In the genomic region with DNA sequence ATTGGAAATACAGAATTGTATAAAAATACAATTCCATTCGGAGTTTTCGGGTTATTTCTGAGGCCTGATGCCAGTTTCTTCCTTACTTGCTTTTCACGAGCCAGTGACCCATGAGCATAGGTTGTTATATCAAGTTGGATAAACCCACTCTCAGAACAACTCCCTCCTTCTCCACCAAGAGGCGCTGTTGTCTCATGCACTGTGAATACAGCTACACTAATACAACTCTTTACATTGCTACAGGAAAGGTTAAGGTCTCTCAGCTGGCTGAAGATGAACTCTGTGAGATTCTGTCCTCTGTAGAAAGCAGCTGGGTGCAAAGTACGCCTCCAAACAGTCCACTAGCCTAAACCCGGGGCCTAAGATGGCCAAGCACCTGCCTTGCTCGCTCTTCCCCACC, we compare ENCODE assay signal across 8 mouse cellular contexts. TPM values are rescaled to one million over a fixed set of nuclear protein-coding genes. Genes with fewer than 3 reads are reported as not detected.
DNase-seq lines count a peak whose midpoint lies in the region; ATAC-seq and TF ChIP-seq lines count a peak whose summit lies in the region.

No protein-coding gene starts in this region.

- H3K4me2 ChIP-seq in heart, embryonic 11.5 days = no peak overlapping the region
- H3K4me2 ChIP-seq in midbrain, postnatal 0 days (ENCODE audit: low read depth, low read length, poor library complexity, severe bottlenecking) = no peak overlapping the region

- no peak overlapping the region for H3K4me3 ChIP-seq in heart, embryonic 11.5 days (ENCODE audit: low read depth, low read length)
- H3K4me3 ChIP-seq in midbrain, postnatal 0 days (ENCODE audit: low read depth, low read length) = no peak overlapping the region

- in situ Hi-C loops in Patski (cut with MboI; ENCODE audit: low pct_unique_long_range_greater_than_20kb) = loop anchor here (10.0 kb wide), 1 partner anchor 205 kb away; a partner anchor contains a TSS

- no peak overlapping the region for H3K9ac ChIP-seq in heart, embryonic 11.5 days (ENCODE audit: low read depth, low read length)
- no peak overlapping the region for H3K9ac ChIP-seq in midbrain, postnatal 0 days (replicated peaks; ENCODE audit: low read length, poor library complexity, severe bottlenecking)

- peaks cover 6% of the 10 kb centered on the region for H3K27me3 ChIP-seq in heart, embryonic 11.5 days (ENCODE audit: control insufficient read depth, insufficient read depth, low read length)
- H3K27me3 ChIP-seq in Patski = no peaks in the 10 kb centered on the region
- H3K27me3 ChIP-seq in midbrain, postnatal 0 days (ENCODE audit: insufficient read depth, low read length) = no peaks in the 10 kb centered on the region

- H3K4me1 ChIP-seq in heart, embryonic 11.5 days (ENCODE audit: control insufficient read depth, insufficient read depth, low read length) = no peaks in the 10 kb centered on the region
- no peaks in the 10 kb centered on the region for H3K4me1 ChIP-seq in midbrain, postnatal 0 days (ENCODE audit: insufficient read depth, low read length)

- peak; percentile 80 for TF ChIP-seq CTCF in Patski (IDR thresholded peaks at IDR 0.05)
- peak; percentile 92 for TF ChIP-seq CTCF in midbrain, postnatal 0 days (IDR thresholded peaks at IDR 0.05)

- POLR2A ChIA-PET in Patski (lab: Charles Lee) = interaction anchor here (1.6 kb wide), 1 partner anchor 94 kb away, joined by 7 read pairs; no protein-coding TSS in a partner anchor

- no peak overlapping the region for H3K27ac ChIP-seq in heart, embryonic 11.5 days (ENCODE audit: low read depth, low read length)
- no peak overlapping the region for H3K27ac ChIP-seq in midbrain, postnatal 0 days (ENCODE audit: low read depth, low read length)

- ATAC-seq in heart, embryonic 11.5 days (replicated peaks; ENCODE audit: insufficient number of reproducible peaks, low FRiP score, low TSS enrichment) = no peak
- ATAC-seq in Patski = no peak
- ATAC-seq in midbrain, postnatal 0 days (ENCODE audit: low FRiP score) = no peak

- H3K9me3 ChIP-seq in heart, embryonic 11.5 days (replicated peaks; ENCODE audit: control insufficient read depth, low read length) = no peaks in the 10 kb centered on the region
- H3K9me3 ChIP-seq in midbrain, postnatal 0 days (ENCODE audit: low read length) = no peaks in the 10 kb centered on the region

- CTCF ChIA-PET in Patski (lab: Charles Lee) = interaction anchor here (1.0 to 2.8 kb wide), 19 partner anchors 10 to 377 kb away, joined by 3 to 90 read pairs (median 3); a partner anchor contains a TSS

- DNase-seq in heart, adult 8-10 months (ENCODE audit: low spot score) = peak; percentile 70
- peak; percentile 41 for DNase-seq in Patski (ENCODE audit: low read depth, low spot score)
- peak; percentile 79 for DNase-seq in embryo, embryonic 10.5 days (ENCODE audit: low spot score)
- DNase-seq in hindlimb bud, embryonic 11.5 days (ENCODE audit: extremely low spot score, low read depth, low spot score) = peak; percentile 41
- DNase-seq in left cerebral cortex, postnatal 25 days (ENCODE audit: low spot score in 2 of 2) = peak; percentile 71 to 89
- DNase-seq in midbrain, postnatal 0 days (ENCODE audit: low spot score) = peak; percentile 84
- DNase-seq in thymus, postnatal 14 days = peak; percentile 61

- WGBS in heart, embryonic 11.5 days (ENCODE audit: insufficient replicate concordance) = 54% methylated on average over 7 of the region's 7 CpGs
- 55% methylated on average over 7 of the region's 7 CpGs for WGBS in midbrain, postnatal 0 days

- intact Hi-C loops in left cerebral cortex, postnatal 25 days (cut with DNase I) = loop anchor here (1.0 to 5.0 kb wide), 3 partner anchors 94 to 368 kb away; a partner anchor contains a TSS

- H3K36me3 ChIP-seq in heart, embryonic 11.5 days (ENCODE audit: control insufficient read depth, insufficient read depth, low read length) = no peaks in the 10 kb centered on the region
- no peaks in the 10 kb centered on the region for H3K36me3 ChIP-seq in midbrain, postnatal 0 days (ENCODE audit: insufficient read depth, low read length)

RNA-seq across cellular contexts. Expression of a gene that starts 8.6 kb away (rescaled TPM):
- total RNA-seq in heart, adult 8-10 months (2022) = 10 to 100 TPM; 37.7 to 48.5 (median 38.6) TPM
- not detected in 2 replicates for polyA plus RNA-seq in heart, embryonic 11.5 days (2014; fragmentation: Nextera tagmentation; extraction: Ambion mirVana)
- polyA plus RNA-seq in Patski (2021) = not detected
- total RNA-seq in left cerebral cortex, postnatal 25 days (2021) = 1 to 10 TPM; 3.6 to 3.7 TPM
- total RNA-seq in midbrain, postnatal 0 days (2014; rRNA removed) = 1.3 TPM in 2 replicates
- polyA plus RNA-seq in midbrain, postnatal 0 days (2015; fragmentation: Nextera tagmentation; extraction: Ambion mirVana) = 3.7 and 4.9 TPM in 2 replicates

RNA-seq across cellular contexts. Expression of a gene that starts 46.3 kb away (rescaled TPM):
- 10 to 100 TPM; 25.0 to 27.2 (median 27.0) TPM for total RNA-seq in heart, adult 8-10 months (2022)
- 90.1 and 100.0 TPM in 2 replicates for polyA plus RNA-seq in heart, embryonic 11.5 days (2014; fragmentation: Nextera tagmentation; extraction: Ambion mirVana)
- polyA plus RNA-seq in Patski (2021) = 53.2 TPM
- total RNA-seq in left cerebral cortex, postnatal 25 days (2021) = 10 to 100 TPM; 39.3 to 43.1 TPM
- total RNA-seq in midbrain, postnatal 0 days (2014; rRNA removed) = 21.4 and 36.7 TPM in 2 replicates
- 59.3 and 61.1 TPM in 2 replicates for polyA plus RNA-seq in midbrain, postnatal 0 days (2015; fragmentation: Nextera tagmentation; extraction: Ambion mirVana)

RNA-seq across cellular contexts. Expression of a gene that starts 46.3 kb away (rescaled TPM):
- 10 to 100 TPM; 39.8 to 46.0 (median 43.6) TPM for total RNA-seq in heart, adult 8-10 months (2022)
- polyA plus RNA-seq in heart, embryonic 11.5 days (2014; fragmentation: Nextera tagmentation; extraction: Ambion mirVana) = 39.6 and 44.7 TPM in 2 replicates
- 48.3 TPM for polyA plus RNA-seq in Patski (2021)
- 10 to 100 TPM; 67.1 to 68.9 TPM for total RNA-seq in left cerebral cortex, postnatal 25 days (2021)
- total RNA-seq in midbrain, postnatal 0 days (2014; rRNA removed) = 72.5 and 76.7 TPM in 2 replicates
- 85.4 and 86.9 TPM in 2 replicates for polyA plus RNA-seq in midbrain, postnatal 0 days (2015; fragmentation: Nextera tagmentation; extraction: Ambion mirVana)

RNA-seq across cellular contexts. Expression of a gene that starts 56.5 kb away (rescaled TPM):
- under 1 TPM; 0.11 to 0.28 (median 0.20) TPM for total RNA-seq in heart, adult 8-10 months (2022)
- 0.32 and 0.49 TPM in 2 replicates for polyA plus RNA-seq in heart, embryonic 11.5 days (2014; fragmentation: Nextera tagmentation; extraction: Ambion mirVana)
- not detected for polyA plus RNA-seq in Patski (2021)
- total RNA-seq in left cerebral cortex, postnatal 25 days (2021) = under 1 TPM; 0.11 to 0.23 TPM
- 0.44 and 0.61 TPM in 2 replicates for total RNA-seq in midbrain, postnatal 0 days (2014; rRNA removed)
- polyA plus RNA-seq in midbrain, postnatal 0 days (2015; fragmentation: Nextera tagmentation; extraction: Ambion mirVana) = 0.17 and 0.25 TPM in 2 replicates

Comparison
In these comparisons a context has a peak if more than half of its experiments do, and no peak if none do; other contexts are left out.
1. RNA of a gene that starts 8.6 kb away (total RNA-seq): 37.7 to 48.5 TPM in heart, adult 8-10 months; 3.6 to 3.7 TPM in left cerebral cortex, postnatal 25 days and 1.3 TPM in midbrain, postnatal 0 days; every median in the first group is over 4 times any median in the second.
2. Peak in every context shown above with its lines, with median percentiles within 50 percentile points of each other: DNase-seq.